Mouse (Mus musculus): ENCODE measurements around the gene Trem1. TPM values are rescaled to one million over a fixed set of nuclear protein-coding genes. Genes with fewer than 3 reads are reported as not detected.

Trem1 gene
- total RNA-seq (2021) = not detected
- long read RNA-seq, experiment 1 = 0 reads
- long read RNA-seq, experiment 2 = 0 reads

GRCm38 (mm10) chr17:48232518-48232917 is at the start of gene Trem1:
Trem1 (plus strand) TSS chr17:48232768.
- intact Hi-C loops (cut with DNase I) = no loop called here
- DNase-seq = no peak

GRCm38 (mm10) chr17:48185252-48185651 is 47.3 kb upstream of the Trem1 start:
- intact Hi-C loops (cut with DNase I) = no loop called here
- DNase-seq = no peak

- DNase-seq = no peak
- intact Hi-C loops (cut with DNase I) = no loop called here
Observed at GRCm38 (mm10) chr17:48192366-48192765, 40.2 kb upstream of the Trem1 start.

- intact Hi-C loops (cut with DNase I) = no loop called here
- DNase-seq = no peak
Observed at GRCm38 (mm10) chr17:48203086-48203485, 29.5 kb upstream of the Trem1 start.

- intact Hi-C loops (cut with DNase I) = no loop called here
- DNase-seq = no peak
Observed at GRCm38 (mm10) chr17:48212596-48212995, 20.0 kb upstream of the Trem1 start.

- intact Hi-C loops (cut with DNase I) = no loop called here
- DNase-seq = no peak
Observed at GRCm38 (mm10) chr17:48213511-48213910, 19.1 kb upstream of the Trem1 start.

GRCm38 (mm10) chr17:48215429-48215828 is 17.1 kb upstream of the Trem1 start:
- intact Hi-C loops (cut with DNase I) = no loop called here
- no peak for DNase-seq

GRCm38 (mm10) chr17:48230680-48231079 is 1.9 kb upstream of the Trem1 start:
- no peak for DNase-seq
- intact Hi-C loops (cut with DNase I) = no loop called here

GRCm38 (mm10) chr17:48233789-48234188 is 1.2 kb downstream of the Trem1 start:
- intact Hi-C loops (cut with DNase I) = no loop called here
- no peak for DNase-seq

- intact Hi-C loops (cut with DNase I) = no loop called here
- DNase-seq = no peak
Observed at GRCm38 (mm10) chr17:48234550-48234949, 2.0 kb downstream of the Trem1 start.

- intact Hi-C loops (cut with DNase I) = no loop called here
- no peak for DNase-seq
Observed at GRCm38 (mm10) chr17:48235773-48236370, 3.3 kb downstream of the Trem1 start.

- intact Hi-C loops (cut with DNase I) = no loop called here
- no peak for DNase-seq
Observed at GRCm38 (mm10) chr17:48237621-48238020, 5.1 kb downstream of the Trem1 start.

GRCm38 (mm10) chr17:48247221-48247928 is 14.8 kb downstream of the Trem1 start, which contains the start of gene Trem3:
Trem3 (plus strand) TSS chr17:48247777.
- intact Hi-C loops (cut with DNase I) = no loop called here
- DNase-seq = no peak

- no peak for DNase-seq
- intact Hi-C loops (cut with DNase I) = no loop called here
Observed at GRCm38 (mm10) chr17:48249039-48249438, 16.5 kb downstream of the Trem1 start.

GRCm38 (mm10) chr17:48249501-48249900 is 16.9 kb downstream of the Trem1 start:
- intact Hi-C loops (cut with DNase I) = no loop called here
- DNase-seq = no peak

GRCm38 (mm10) chr17:48250631-48251030 is 18.1 kb downstream of the Trem1 start:
- intact Hi-C loops (cut with DNase I) = no loop called here
- no peak for DNase-seq

- no peak for DNase-seq
- intact Hi-C loops (cut with DNase I) = no loop called here
Observed at GRCm38 (mm10) chr17:48256575-48256974, 24.0 kb downstream of the Trem1 start.

- intact Hi-C loops (cut with DNase I) = no loop called here
Observed at GRCm38 (mm10) chr17:48261868-48262267, 29.3 kb downstream of the Trem1 start.

GRCm38 (mm10) chr17:48263741-48264362 is 31.3 kb downstream of the Trem1 start, which contains the start of gene Treml4:
Treml4 (plus strand) TSS chr17:48264295.
- DNase-seq = no peak
- intact Hi-C loops (cut with DNase I) = no loop called here

More at GRCm38 (mm10) chr17:48261868-48262267, 29.3 kb downstream of the Trem1 start:
- no peak for DNase-seq

- no peak for DNase-seq
- intact Hi-C loops (cut with DNase I) = no loop called here
Observed at GRCm38 (mm10) chr17:48264662-48265061, 32.1 kb downstream of the Trem1 start.

GRCm38 (mm10) chr17:48266138-48266537 is 33.6 kb downstream of the Trem1 start:
- no peak for DNase-seq
- intact Hi-C loops (cut with DNase I) = no loop called here
